Mouse (Mus musculus): ENCODE results near the gene Trip6. TPM values are rescaled to one million over a fixed set of nuclear protein-coding genes. Genes with fewer than 3 reads are reported as not detected.

Trip6 gene
- 155 TPM for polyA plus RNA-seq (2021)

DNA sequence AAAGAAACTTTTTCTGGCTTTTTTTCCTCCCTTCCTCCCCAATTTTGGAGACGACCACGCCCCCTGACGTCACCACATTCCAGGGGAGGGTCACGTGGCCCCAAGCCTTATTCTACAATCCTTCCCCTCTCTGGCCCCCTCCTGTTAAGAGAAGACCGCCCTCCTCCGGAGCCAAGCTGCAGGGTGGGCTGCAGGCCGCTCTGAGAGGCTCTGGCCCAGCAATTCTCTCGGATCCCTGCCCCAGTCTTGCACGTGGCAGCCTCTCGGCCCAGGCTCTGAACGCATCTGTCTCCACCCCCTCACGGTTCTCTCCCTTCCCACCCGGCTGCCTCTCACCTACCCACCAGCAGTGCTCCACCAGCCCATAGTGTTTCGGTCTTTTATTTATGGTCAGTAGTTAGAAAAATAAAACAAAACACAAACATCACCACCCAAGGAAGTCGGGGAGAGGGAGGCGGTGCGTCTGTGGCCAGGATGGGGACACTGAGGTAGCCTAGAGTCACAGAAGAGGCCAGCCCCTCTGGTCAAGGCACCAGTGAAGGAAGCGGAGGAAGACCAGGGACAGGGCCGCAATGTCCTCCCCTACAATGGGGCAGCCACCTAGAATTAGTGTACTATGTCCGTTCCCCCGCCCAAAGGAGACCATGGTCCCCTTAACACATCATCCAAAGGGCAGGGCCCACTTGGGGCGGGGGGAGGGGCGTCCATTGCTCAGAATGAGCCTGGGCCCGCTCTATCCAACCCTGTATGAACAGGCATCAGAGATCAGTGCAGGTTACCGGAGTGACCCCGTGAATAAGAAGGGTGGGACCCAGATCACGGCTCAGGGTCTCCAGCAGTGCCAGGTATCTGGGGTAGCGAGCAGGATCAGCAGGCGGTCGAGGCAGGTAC is at the start of gene Trip6:
TSS of gene Trip6 (minus strand) at position 212 of the 891 bp plus-strand sequence.
- POLR2A ChIA-PET = interaction anchor here (1.2 to 1.5 kb wide), 2 partner anchors 10 to 20 kb away, joined by 3 to 5 read pairs; no protein-coding TSS in a partner anchor
- CTCF ChIA-PET = interaction anchor here (0.9 kb wide), 1 partner anchor 19 kb away, joined by 3 read pairs; the partner anchor contains the start of gene Slc12a9
- ATAC-seq (peak; percentile 22), DNase-seq (ENCODE audit: low read depth, low spot score) (no peak)
- no peaks in the 10 kb centered on the region for H3K27me3 ChIP-seq
- in situ Hi-C loops (cut with MboI; ENCODE audit: low pct_unique_long_range_greater_than_20kb) = no loop called here
- TF ChIP-seq CTCF (IDR thresholded peaks at IDR 0.05) = no peak

DNA sequence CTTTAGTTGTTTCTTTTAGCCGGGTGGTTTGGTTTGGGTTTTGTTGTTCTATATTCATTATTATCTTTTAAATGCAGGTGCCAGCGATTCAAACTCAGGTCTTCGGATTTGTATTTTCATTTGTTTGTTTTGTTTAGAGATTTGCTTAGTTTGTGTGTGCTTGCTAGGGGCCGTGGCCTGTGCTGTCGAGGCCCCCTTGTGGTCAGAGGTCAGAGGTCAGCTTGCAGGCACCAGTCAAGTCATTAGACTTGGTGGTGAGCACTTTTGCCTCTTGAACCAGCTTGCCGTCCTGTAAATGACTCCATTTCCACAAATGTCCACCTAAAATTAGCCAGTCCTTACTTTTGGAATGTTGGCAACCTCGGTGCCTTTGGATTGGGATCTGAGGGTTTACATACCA is 44.2 kb upstream of the Trip6 start:
- in situ Hi-C loops (cut with MboI; ENCODE audit: low pct_unique_long_range_greater_than_20kb) = no loop called here
- ChIA-PET CTCF (interaction anchor here (2.7 to 3.0 kb wide), 2 partner anchors 17 to 24 kb away, joined by 7 to 9 read pairs; no protein-coding TSS in a partner anchor), POLR2A (interaction anchor here (0.6 to 1.5 kb wide), 3 partner anchors 9 to 152 kb away, joined by 3 to 4 read pairs (median 4); no protein-coding TSS in a partner anchor)
- no peak for ATAC-seq
- TF ChIP-seq CTCF (IDR thresholded peaks at IDR 0.05) = no peak
- H3K27me3 ChIP-seq = no peaks in the 10 kb centered on the region
- no peak for DNase-seq (ENCODE audit: low read depth, low spot score)

DNA sequence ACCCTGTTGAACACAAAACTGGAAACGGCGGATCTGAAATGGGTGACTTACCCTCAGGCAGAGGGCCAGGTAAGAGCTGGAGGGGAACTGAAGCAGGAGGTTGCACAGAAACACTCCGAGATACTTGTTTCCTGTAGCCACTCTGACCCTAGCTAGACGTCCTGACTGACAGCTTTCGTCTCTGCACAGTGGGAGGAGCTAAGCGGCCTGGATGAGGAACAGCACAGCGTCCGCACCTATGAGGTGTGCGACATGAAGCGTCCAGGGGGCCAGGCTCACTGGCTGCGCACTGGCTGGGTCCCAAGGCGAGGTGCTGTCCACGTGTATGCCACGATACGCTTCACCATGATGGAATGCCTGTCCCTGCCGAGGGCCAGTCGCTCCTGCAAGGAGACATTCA is 39.9 kb upstream of the Trip6 start:
- TF ChIP-seq CTCF (IDR thresholded peaks at IDR 0.05) = no peak
- in situ Hi-C loops (cut with MboI; ENCODE audit: low pct_unique_long_range_greater_than_20kb) = no loop called here
- ATAC-seq (no peak), DNase-seq (ENCODE audit: low read depth, low spot score) (no peak)
- no peaks in the 10 kb centered on the region for H3K27me3 ChIP-seq
- CTCF ChIA-PET = interaction anchor here (1.4 to 2.7 kb wide), 2 partner anchors 10 to 18 kb away, joined by 3 to 6 read pairs; no protein-coding TSS in a partner anchor
- POLR2A ChIA-PET = interaction anchor here (1.1 to 1.6 kb wide), 3 partner anchors 16 to 31 kb away, joined by 3 to 5 read pairs (median 3); no protein-coding TSS in a partner anchor

- H3K27me3 ChIP-seq = no peaks in the 10 kb centered on the region
- no peak for TF ChIP-seq CTCF (IDR thresholded peaks at IDR 0.05)
- ChIA-PET CTCF (no interaction called here), POLR2A (interaction anchor here (0.7 to 1.0 kb wide), 2 partner anchors 17 to 26 kb away, joined by 3 to 5 read pairs; no protein-coding TSS in a partner anchor)
- DNase-seq (ENCODE audit: low read depth, low spot score) (no peak), ATAC-seq (no peak)
- in situ Hi-C loops (cut with MboI; ENCODE audit: low pct_unique_long_range_greater_than_20kb) = no loop called here
These were observed 38.1 kb upstream of the Trip6 start for GRCm38 (mm10) chr5:137352011-137352975.

DNA sequence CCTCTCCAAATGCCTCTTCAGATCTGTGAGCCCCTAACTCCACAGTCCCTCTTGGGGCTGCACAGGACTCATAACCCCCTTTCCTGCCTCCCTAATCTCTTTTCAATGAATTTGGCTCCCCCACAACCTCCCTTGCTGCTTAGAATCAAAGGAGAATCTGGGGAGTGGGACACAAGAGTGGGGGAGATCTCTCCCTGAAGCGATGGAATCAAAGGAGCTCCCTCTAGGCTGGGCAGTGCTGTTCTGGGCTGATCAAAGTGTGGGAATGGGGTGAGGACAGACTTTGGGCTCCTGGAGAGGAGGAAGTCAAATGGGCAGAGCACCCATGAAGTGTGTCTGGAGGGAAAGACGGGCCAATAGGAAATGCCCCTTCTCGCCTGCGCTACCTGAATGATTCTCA is 37.2 kb upstream of the Trip6 start:
- H3K27me3 ChIP-seq = no peaks in the 10 kb centered on the region
- ChIA-PET CTCF (no interaction called here), POLR2A (interaction anchor here (0.6 to 1.7 kb wide), 5 partner anchors 17 to 65 kb away, joined by 3 to 6 read pairs (median 4); partner anchors contain the start of gene Slc12a9)
- no peak for TF ChIP-seq CTCF (IDR thresholded peaks at IDR 0.05)
- DNase-seq (ENCODE audit: low read depth, low spot score) (no peak), ATAC-seq (no peak)
- in situ Hi-C loops (cut with MboI; ENCODE audit: low pct_unique_long_range_greater_than_20kb) = no loop called here

- ChIA-PET POLR2A (interaction anchor here (0.6 to 1.8 kb wide), 6 partner anchors 13 to 65 kb away, joined by 3 to 6 read pairs (median 4); partner anchors contain the start of gene Slc12a9), CTCF (no interaction called here)
- ATAC-seq (no peak), DNase-seq (ENCODE audit: low read depth, low spot score) (no peak)
- in situ Hi-C loops (cut with MboI; ENCODE audit: low pct_unique_long_range_greater_than_20kb) = no loop called here
- no peaks in the 10 kb centered on the region for H3K27me3 ChIP-seq
- no peak for TF ChIP-seq CTCF (IDR thresholded peaks at IDR 0.05)
These were observed 36.8 kb upstream of the Trip6 start for GRCm38 (mm10) chr5:137351058-137351380.

DNA sequence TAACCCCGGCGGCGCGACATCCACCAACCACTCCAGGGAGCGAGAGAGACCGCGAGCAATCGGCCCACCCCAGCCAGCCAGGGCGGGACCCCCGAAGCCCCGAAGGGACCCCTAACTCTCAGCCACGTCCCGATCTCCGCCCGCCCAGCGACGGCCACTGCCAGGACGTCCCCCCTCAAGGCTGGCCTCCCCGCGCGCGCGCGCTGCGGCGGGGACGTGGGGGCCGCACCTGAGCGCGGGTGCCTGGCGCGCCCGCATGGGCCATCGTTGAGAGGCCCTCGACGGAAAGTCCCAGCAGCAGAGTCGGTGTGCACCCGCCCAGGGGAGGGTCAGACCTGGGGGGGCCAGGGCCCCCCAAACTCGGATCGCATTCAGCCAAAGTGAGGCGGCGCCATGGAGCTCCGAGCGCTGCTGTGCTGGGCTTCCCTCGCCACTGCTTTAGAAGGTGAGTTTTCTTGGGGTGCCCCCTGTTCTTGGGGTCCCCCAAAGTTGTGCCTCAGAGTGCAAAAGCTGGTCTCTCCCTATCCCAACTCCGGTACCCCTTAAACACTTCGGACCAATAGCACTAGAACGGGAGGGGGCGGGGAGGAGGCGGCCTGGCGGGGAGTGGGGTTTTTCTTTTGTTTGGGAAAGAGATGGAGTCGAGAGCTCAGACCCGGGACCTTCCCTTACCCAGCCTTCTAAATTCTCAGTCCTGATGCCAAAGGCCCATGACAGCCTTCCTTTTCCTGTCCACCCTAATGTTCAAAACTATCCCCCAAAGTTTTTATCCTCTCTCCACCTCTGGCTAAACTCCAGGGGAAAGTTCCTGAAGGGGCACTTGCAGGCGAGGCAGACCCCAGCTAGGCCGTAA is 36.2 kb upstream of the Trip6 start:
- DNase-seq (ENCODE audit: low read depth, low spot score) (no peak), ATAC-seq (peak; percentile 8)
- in situ Hi-C loops (cut with MboI; ENCODE audit: low pct_unique_long_range_greater_than_20kb) = no loop called here
- POLR2A ChIA-PET = interaction anchor here (0.6 to 1.8 kb wide), 5 partner anchors 13 to 66 kb away, joined by 3 to 5 read pairs (median 4); partner anchors contain the start of gene Slc12a9
- no peak for TF ChIP-seq CTCF (IDR thresholded peaks at IDR 0.05)
- CTCF ChIA-PET = interaction anchor here (1.2 kb wide), 1 partner anchor 9 kb away, joined by 3 read pairs; no protein-coding TSS in a partner anchor
- H3K27me3 ChIP-seq = no peaks in the 10 kb centered on the region

- no peaks in the 10 kb centered on the region for H3K27me3 ChIP-seq
- ATAC-seq (peak; percentile 89), DNase-seq (ENCODE audit: low read depth, low spot score) (peak; percentile 73)
- no peak for TF ChIP-seq CTCF (IDR thresholded peaks at IDR 0.05)
- in situ Hi-C loops (cut with MboI; ENCODE audit: low pct_unique_long_range_greater_than_20kb) = no loop called here
- POLR2A ChIA-PET = interaction anchor here (1.7 to 1.8 kb wide), 2 partner anchors 15 to 25 kb away, joined by 4 to 5 read pairs; partner anchors contain the start of gene Slc12a9
- CTCF ChIA-PET = interaction anchor here (0.6 to 1.2 kb wide), 2 partner anchors 10 to 16 kb away, joined by 3 read pairs; partner anchors contain the start of gene Slc12a9
These were observed 35.4 kb upstream of the Trip6 start, which contains the start of gene Ephb4 for GRCm38 (mm10) chr5:137349384-137350204. Gene Ephb4, plus strand, starts transcription at chr5:137350109.

Measured in Patski (cell line).